Mouse (Mus musculus): ENCODE results near the gene Prl3a1. TPM values are rescaled to one million over a fixed set of nuclear protein-coding genes. Genes with fewer than 3 reads are reported as not detected.

The Prl3a1 gene
- polyA plus RNA-seq (2015; fragmentation: Nextera tagmentation; extraction: Ambion mirVana) = not detected in 2 replicates

- no peak within 1 kb of the TSS for H3K4me2 ChIP-seq (ENCODE audit: low read depth, low read length)
- 85% methylated on average over 4 of the region's 4 CpGs for WGBS
- no peaks in the 10 kb centered on the region for H3K9me3 ChIP-seq (replicated peaks; ENCODE audit: control insufficient read depth, low read length)
- no peak within 1 kb of the TSS for H3K4me3 ChIP-seq (replicated peaks; ENCODE audit: low read length)
- H3K27me3 ChIP-seq (ENCODE audit: control insufficient read depth, insufficient read depth, low read length) = no peaks in the 10 kb centered on the region
- H3K36me3 ChIP-seq (ENCODE audit: control insufficient read depth, insufficient read depth, low read length) = no peaks in the 10 kb centered on the region
- no peaks in the 10 kb centered on the region for H3K4me1 ChIP-seq (ENCODE audit: control insufficient read depth, insufficient read depth, low read length)
- no peak within 1 kb of the TSS for H3K27ac ChIP-seq (ENCODE audit: low read length)
- ATAC-seq (ENCODE audit: insufficient read depth, low FRiP score) = no peak
- H3K9ac ChIP-seq (ENCODE audit: low read length) = no peak within 1 kb of the TSS
Observed at GRCm38 (mm10) chr13:27259136-27259535, at the start of gene Prl3a1. Gene Prl3a1, plus strand, starts transcription at chr13:27259436.

- no peak within 1 kb of the TSS for H3K4me2 ChIP-seq (ENCODE audit: low read depth, low read length)
- no peak within 1 kb of the TSS for H3K27ac ChIP-seq (ENCODE audit: low read length)
- no peaks in the 10 kb centered on the region for H3K36me3 ChIP-seq (ENCODE audit: control insufficient read depth, insufficient read depth, low read length)
- no peak for ATAC-seq (ENCODE audit: insufficient read depth, low FRiP score)
- H3K4me3 ChIP-seq (replicated peaks; ENCODE audit: low read length) = no peak within 1 kb of the TSS
- no peak within 1 kb of the TSS for H3K9ac ChIP-seq (ENCODE audit: low read length)
- 100% methylated on average over 1 of the region's 1 CpGs for WGBS
- no peaks in the 10 kb centered on the region for H3K4me1 ChIP-seq (ENCODE audit: control insufficient read depth, insufficient read depth, low read length)
- no peaks in the 10 kb centered on the region for H3K27me3 ChIP-seq (ENCODE audit: control insufficient read depth, insufficient read depth, low read length)
- H3K9me3 ChIP-seq (replicated peaks; ENCODE audit: control insufficient read depth, low read length) = no peaks in the 10 kb centered on the region
Observed at GRCm38 (mm10) chr13:27241547-27241946, 17.7 kb upstream of the Prl3a1 start, which contains the start of gene Prl3b1. Gene Prl3b1, plus strand, starts transcription at chr13:27241847.

DNA sequence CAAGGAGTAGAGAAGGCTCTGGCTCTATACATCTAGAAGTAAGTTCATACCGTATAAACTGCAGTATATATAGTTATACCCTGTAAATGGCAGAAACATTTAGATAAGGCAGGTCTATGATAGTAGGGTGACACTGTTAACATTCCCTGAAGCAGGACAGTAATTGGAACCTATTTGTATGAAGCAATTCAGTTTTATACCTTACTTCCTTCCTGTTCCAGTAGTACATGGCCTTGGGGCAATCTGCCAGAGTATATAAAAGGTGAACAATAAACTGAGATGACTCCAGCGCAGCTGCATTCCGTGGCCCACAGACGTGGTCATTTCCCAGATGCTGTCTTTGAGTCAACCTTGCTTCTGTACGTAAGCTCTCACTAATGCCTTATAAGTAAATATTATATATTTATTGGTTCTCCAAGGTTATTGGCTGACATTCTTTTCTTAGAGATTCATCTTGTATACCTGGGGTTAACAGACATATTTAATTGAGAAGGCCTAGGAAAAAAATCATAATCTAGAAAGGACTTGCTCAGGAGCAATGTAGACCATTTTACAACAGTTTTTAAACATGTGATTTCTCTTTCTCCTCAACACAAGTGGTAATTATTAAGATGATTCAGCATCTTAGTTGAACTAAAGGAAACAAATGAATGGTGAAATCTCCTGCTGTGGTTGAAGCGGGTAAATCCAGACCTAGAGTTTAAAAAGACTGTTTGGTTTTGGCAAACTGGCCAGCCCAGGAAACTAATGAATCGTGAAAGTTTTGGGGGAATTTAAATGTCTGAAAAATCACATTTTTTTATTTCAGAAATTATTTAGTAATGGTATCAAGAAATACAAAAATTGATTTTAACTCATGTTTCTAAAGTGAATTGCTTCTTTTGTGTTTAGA lies 53.3 kb downstream of the Prl3a1 start, which contains the start of gene Prl6a1:
TSS of gene Prl6a1 (plus strand) at position 294 of the 892 bp plus-strand sequence.
- Histone ChIP-seq H3K4me1 (ENCODE audit: control insufficient read depth, insufficient read depth, low read length) (no peaks in the 10 kb centered on the region), H3K4me2 (ENCODE audit: low read depth, low read length) (no peak within 1 kb of the TSS), H3K27me3 (ENCODE audit: control insufficient read depth, insufficient read depth, low read length) (no peaks in the 10 kb centered on the region), H3K9ac (ENCODE audit: low read length) (no peak within 1 kb of the TSS), H3K36me3 (ENCODE audit: control insufficient read depth, insufficient read depth, low read length) (no peaks in the 10 kb centered on the region), H3K27ac (ENCODE audit: low read length) (no peak within 1 kb of the TSS), H3K9me3 (replicated peaks; ENCODE audit: control insufficient read depth, low read length) (no peaks in the 10 kb centered on the region), H3K4me3 (replicated peaks; ENCODE audit: low read length) (no peak within 1 kb of the TSS)
- WGBS = 66% methylated on average over 7 of the region's 7 CpGs
- ATAC-seq (ENCODE audit: insufficient read depth, low FRiP score) = no peak; the same call in 1 of the 2 replicates

Other genes with a start within 250 kb of the Prl3a1 start
- not detected in 2 replicates for gene Prl, start 201.9 kb upstream of the Prl3a1 start, polyA plus RNA-seq (2015; fragmentation: Nextera tagmentation; extraction: Ambion mirVana)
- gene Prl3d1, start 165.2 kb upstream of the Prl3a1 start, polyA plus RNA-seq (2015; fragmentation: Nextera tagmentation; extraction: Ambion mirVana) = not detected in 2 replicates
- not detected in 2 replicates for gene Prl3d2, start 137.7 kb upstream of the Prl3a1 start, polyA plus RNA-seq (2015; fragmentation: Nextera tagmentation; extraction: Ambion mirVana)
- not detected in 2 replicates for gene Prl3d3, start 102.6 kb upstream of the Prl3a1 start, polyA plus RNA-seq (2015; fragmentation: Nextera tagmentation; extraction: Ambion mirVana)
- not detected in 2 replicates for gene Prl3c1, start 62.8 kb upstream of the Prl3a1 start, polyA plus RNA-seq (2015; fragmentation: Nextera tagmentation; extraction: Ambion mirVana)
- gene Prl3b1, start 17.6 kb upstream of the Prl3a1 start, polyA plus RNA-seq (2015; fragmentation: Nextera tagmentation; extraction: Ambion mirVana) = not detected in 2 replicates
- not detected in 2 replicates for gene Prl6a1, start 53.2 kb downstream of the Prl3a1 start, polyA plus RNA-seq (2015; fragmentation: Nextera tagmentation; extraction: Ambion mirVana)
- not detected in 2 replicates for gene Prl8a2, start 86.2 kb downstream of the Prl3a1 start, polyA plus RNA-seq (2015; fragmentation: Nextera tagmentation; extraction: Ambion mirVana)
- not detected in 2 replicates for gene Prl2b1, start 131.4 kb downstream of the Prl3a1 start, polyA plus RNA-seq (2015; fragmentation: Nextera tagmentation; extraction: Ambion mirVana)
- gene Prl8a6, start 179.3 kb downstream of the Prl3a1 start, polyA plus RNA-seq (2015; fragmentation: Nextera tagmentation; extraction: Ambion mirVana) = not detected in 2 replicates

All from stomach, embryonic 16.5 days (tissue).